Mouse (Mus musculus) retina, postnatal 1 day (tissue): ENCODE results near the gene A430033K04Rik.

Source experiments
- DNase-seq: peaks from one replicate; pipeline ENCODE4 v3.0.0-alpha.2; 2012

The A430033K04Rik gene

DNA sequence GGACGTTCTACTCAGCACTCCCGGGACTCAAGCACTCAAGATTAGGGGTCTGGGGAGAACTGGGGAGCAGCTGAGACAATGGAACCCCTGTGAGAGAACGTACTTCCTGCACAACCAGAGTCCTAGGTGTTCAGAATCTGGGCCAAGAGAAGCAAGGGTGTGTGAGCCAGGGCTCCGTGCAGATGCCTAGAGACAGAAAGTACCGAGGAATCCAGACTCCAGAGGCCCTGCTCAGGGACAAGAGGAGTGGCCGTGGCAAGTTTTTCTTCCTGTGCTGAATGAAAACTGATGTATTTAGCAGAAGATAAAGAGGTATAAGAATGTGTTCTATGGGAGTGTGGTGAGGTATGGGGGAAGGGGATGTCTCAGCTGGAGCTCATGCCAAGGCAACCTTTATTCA, 74.8 kb downstream of the A430033K04Rik start:
- no peak for DNase-seq
